Mouse (Mus musculus): ENCODE measurements around the gene Mical2.

- TF ChIP-seq CTCF (IDR thresholded peaks at IDR 0.05; ENCODE audit: low read depth, low read length) (no peak), POLR2A (IDR thresholded peaks at IDR 0.05; ENCODE audit: borderline replicate concordance, low read depth, low read length) (no peak)
These were observed 152.8 kb downstream of the Mical2 start for GRCm38 (mm10) chr7:112378476-112378875.

Measured in bone marrow macrophage, adult 2 months (primary cell).